Mouse (Mus musculus) G1E (cell line): ENCODE data around the gene Rcbtb2.

Experiments
- CTCF ChIP-seq: IDR thresholded peaks from 2 replicates; pipeline ENCODE4 v1.5.1; 2012; ENCODE audit warnings: low read depth, low read length, inconsistent platforms, mixed read lengths
- GATA1 ChIP-seq: IDR thresholded peaks from 2 replicates; pipeline ENCODE4 v1.6.1; 2012; ENCODE audit warnings: borderline replicate concordance, low read length, inconsistent platforms, mixed read lengths
- GATA2 ChIP-seq: IDR thresholded peaks from 2 replicates; pipeline ENCODE4 v1.6.1; 2012; ENCODE audit warnings: low read depth, low read length, inconsistent platforms, borderline replicate concordance

GRCm38 (mm10) chr14:73106234-73106711 lies 16.6 kb upstream of the Rcbtb2 start:
- TF ChIP-seq CTCF: no peak
- TF ChIP-seq GATA1: no peak
- TF ChIP-seq GATA2: no peak
